Mouse (Mus musculus): Measurements from ENCODE around the gene Gm20388.
"Not testable (repeated sequence)": the region's sequence is repeated elsewhere in the genome, so short reads cannot be mapped to it uniquely, and the experiment has no call there.

GRCm38 (mm10) chr8:123282994-123283393 lies 3372.4 kb downstream of the Gm20388 start:
- not testable (repeated sequence) for TF ChIP-seq EP300 (optimal IDR thresholded peaks at IDR 0.05); CTCF (IDR thresholded peaks at IDR 0.05; ENCODE audit: low read depth)
